Mouse (Mus musculus): Measurements from ENCODE around the gene Gm11172. TPM values are rescaled to one million over a fixed set of nuclear protein-coding genes. Genes with fewer than 3 reads are reported as not detected.

Gene Gm11172
- polyA plus RNA-seq, 1 experiment = not detected

Other genes starting within 250 kb of the Gm11172 start
- 0.54 TPM in 1 of 2 replicates, not detected in the other for gene Socs1, start 27.4 kb upstream of the Gm11172 start, polyA plus RNA-seq (2012; ENCODE audit: insufficient read depth, insufficient read length, missing spikeins)
- not detected in 2 replicates for gene Tnp2, start 24.3 kb upstream of the Gm11172 start, polyA plus RNA-seq (2012; ENCODE audit: insufficient read depth, insufficient read length, missing spikeins)
- not detected in 2 replicates for gene Prm3, start 22.0 kb upstream of the Gm11172 start, polyA plus RNA-seq (2012; ENCODE audit: insufficient read depth, insufficient read length, missing spikeins)
- gene Prm2, start 16.8 kb upstream of the Gm11172 start, polyA plus RNA-seq (2012; ENCODE audit: insufficient read depth, insufficient read length, missing spikeins) = not detected in 2 replicates
- gene Prm1, start 7.1 kb upstream of the Gm11172 start, polyA plus RNA-seq (2012; ENCODE audit: insufficient read depth, insufficient read length, missing spikeins) = not detected in 2 replicates
- not detected in 2 replicates for gene Rmi2, start 22.1 kb downstream of the Gm11172 start, polyA plus RNA-seq (2012; ENCODE audit: insufficient read depth, insufficient read length, missing spikeins)
- 6.4 and 7.7 TPM in 2 replicates for gene Snn, start 248.0 kb downstream of the Gm11172 start, polyA plus RNA-seq (2012; ENCODE audit: insufficient read depth, insufficient read length, missing spikeins)

Data from brown adipose tissue, adult 24 weeks (tissue).